Mouse (Mus musculus): Measurements from ENCODE around the gene Gm49325. TPM values are rescaled to one million over a fixed set of nuclear protein-coding genes. Genes with fewer than 3 reads are reported as not detected.

The Gm49325 gene
- total RNA-seq, 1 experiment = 5.4 TPM

DNA sequence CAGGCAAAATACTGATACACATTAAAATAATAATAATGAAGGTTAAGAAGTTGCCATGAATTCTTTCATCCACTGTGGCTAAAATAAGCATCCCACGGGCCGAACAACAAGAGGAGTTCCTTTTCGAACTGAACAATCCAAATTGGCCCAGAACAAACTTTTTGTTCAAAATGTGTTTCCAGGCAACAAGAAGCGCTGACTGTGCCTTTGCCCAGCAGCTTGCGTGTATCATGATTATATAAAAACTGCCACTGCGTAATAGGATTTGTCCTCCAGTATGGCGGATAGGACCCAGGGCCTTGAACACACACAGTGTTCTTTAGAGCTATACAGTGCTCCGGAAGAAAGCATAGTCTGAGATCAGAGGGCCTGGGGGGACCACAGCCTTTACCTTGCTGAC, 2.6 kb downstream of the Gm49325 start:
- no peaks in the 10 kb centered on the region for H3K9me3 ChIP-seq (ENCODE audit: control insufficient read depth, insufficient read depth, low read depth, low read length)
- TF ChIP-seq ZC3H11A (IDR thresholded peaks at IDR 0.05; ENCODE audit: borderline replicate concordance, low read depth, low read length) (no peak), ZNF384 (IDR thresholded peaks at IDR 0.05; ENCODE audit: low read depth, low read length) (no peak), MAFK (IDR thresholded peaks at IDR 0.05; ENCODE audit: insufficient read depth, low read depth, low read length) (no peak), HCFC1 (IDR thresholded peaks at IDR 0.05; ENCODE audit: borderline replicate concordance, insufficient read depth, low read length) (no peak), CHD2 (IDR thresholded peaks at IDR 0.05; ENCODE audit: low read depth, low read length) (no peak)
- peaks cover 2 to 40% of the 10 kb centered on the region in 2 experiments; a peak in 3 of 4 replicates for H3K4me1 ChIP-seq (ENCODE audit: control insufficient read depth in 2 of 2, insufficient read depth in 2 of 2, low read length in 2 of 2, poor library complexity in 1 of 2)
- in situ Hi-C loops (cut with MboI; ENCODE audit: low sequenced_read_pairs in 2 of 2, unreplicated experiment in 2 of 2) = no loop called here
- DNase-seq (ENCODE audit: low read depth, low spot score) = no peak
- H3K36me3 ChIP-seq (ENCODE audit: control insufficient read depth, insufficient read depth, low read length, poor library complexity, severe bottlenecking) = peaks cover 31% of the 10 kb centered on the region
- H3K9ac ChIP-seq (ENCODE audit: insufficient read depth, low read depth, low read length, poor library complexity, severe bottlenecking) = no peak overlapping the region; the same call in 1 of the 2 replicates
- H3K27ac ChIP-seq (ENCODE audit: insufficient read depth, low read depth, low read length, poor library complexity, severe bottlenecking) = no peak overlapping the region
- H3K4me3 ChIP-seq (ENCODE audit: insufficient read depth in 1 of 2, low read depth in 1 of 2, low read length in 2 of 2, poor library complexity in 1 of 2, severe bottlenecking in 1 of 2) = no peak overlapping the region

- peak overlapping the region; percentile 17; the same call in 1 of the 2 replicates for H3K27ac ChIP-seq (ENCODE audit: insufficient read depth, low read depth, low read length, poor library complexity, severe bottlenecking)
- no peak overlapping the region for H3K4me3 ChIP-seq (ENCODE audit: insufficient read depth in 1 of 2, low read depth in 1 of 2, low read length in 2 of 2, poor library complexity in 1 of 2, severe bottlenecking in 1 of 2)
- H3K9ac ChIP-seq (ENCODE audit: insufficient read depth, low read depth, low read length, poor library complexity, severe bottlenecking) = no peak overlapping the region
- DNase-seq (ENCODE audit: low read depth, low spot score) = no peak
- H3K9me3 ChIP-seq (ENCODE audit: control insufficient read depth, insufficient read depth, low read depth, low read length) = no peaks in the 10 kb centered on the region
- in situ Hi-C loops (cut with MboI; ENCODE audit: low sequenced_read_pairs in 2 of 2, unreplicated experiment in 2 of 2) = no loop called here
- H3K36me3 ChIP-seq (ENCODE audit: control insufficient read depth, insufficient read depth, low read length, poor library complexity, severe bottlenecking) = peaks cover 39% of the 10 kb centered on the region
- H3K4me1 ChIP-seq (ENCODE audit: control insufficient read depth in 2 of 2, insufficient read depth in 2 of 2, low read length in 2 of 2, poor library complexity in 1 of 2) = peaks cover 0 to 25% of the 10 kb centered on the region in 2 experiments; a peak in 3 of 4 replicates
- TF ChIP-seq MAFK (IDR thresholded peaks at IDR 0.05; ENCODE audit: insufficient read depth, low read depth, low read length) = no peak
These were observed 4.4 kb downstream of the Gm49325 start for GRCm38 (mm10) chr10:77610221-77610961.

DNA sequence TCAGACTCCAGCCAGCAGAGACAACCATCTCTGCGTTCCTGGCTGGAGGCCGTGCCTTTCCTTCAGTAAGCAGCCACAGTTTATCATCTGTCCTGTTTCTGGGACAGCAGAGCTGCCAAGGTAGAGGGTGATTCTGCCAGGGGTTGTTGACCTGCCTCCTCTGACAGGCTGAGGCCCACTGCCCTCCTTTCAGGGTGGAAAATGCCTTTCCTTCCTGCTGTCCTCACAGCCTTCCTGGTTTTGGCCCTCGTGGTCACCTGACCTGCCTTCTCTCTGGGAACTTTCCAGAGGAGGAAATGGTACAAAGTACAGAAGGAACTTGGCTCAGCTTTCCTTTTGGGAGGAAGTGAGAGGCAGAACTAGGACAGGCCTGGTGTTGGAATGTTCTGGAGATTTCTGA, 7.4 kb downstream of the Gm49325 start:
- DNase-seq (ENCODE audit: low read depth, low spot score) = no peak
- no peak overlapping the region for H3K4me3 ChIP-seq (ENCODE audit: insufficient read depth in 1 of 2, low read depth in 1 of 2, low read length in 2 of 2, poor library complexity in 1 of 2, severe bottlenecking in 1 of 2)
- H3K4me1 ChIP-seq (ENCODE audit: control insufficient read depth in 2 of 2, insufficient read depth in 2 of 2, low read length in 2 of 2, poor library complexity in 1 of 2) = peaks cover 0 to 16% of the 10 kb centered on the region in 2 experiments; a peak in 3 of 4 replicates
- no peaks in the 10 kb centered on the region for H3K9me3 ChIP-seq (ENCODE audit: control insufficient read depth, insufficient read depth, low read depth, low read length)
- in situ Hi-C loops (cut with MboI; ENCODE audit: low sequenced_read_pairs in 2 of 2, unreplicated experiment in 2 of 2) = no loop called here
- no peak for TF ChIP-seq ZNF384 (IDR thresholded peaks at IDR 0.05; ENCODE audit: low read depth, low read length)
- no peak for TF ChIP-seq CHD2 (IDR thresholded peaks at IDR 0.05; ENCODE audit: low read depth, low read length)
- TF ChIP-seq ZC3H11A (IDR thresholded peaks at IDR 0.05; ENCODE audit: borderline replicate concordance, low read depth, low read length) = no peak
- no peak for TF ChIP-seq MAFK (IDR thresholded peaks at IDR 0.05; ENCODE audit: insufficient read depth, low read depth, low read length)
- no peak for TF ChIP-seq HCFC1 (IDR thresholded peaks at IDR 0.05; ENCODE audit: borderline replicate concordance, insufficient read depth, low read length)
- H3K27ac ChIP-seq (ENCODE audit: insufficient read depth, low read depth, low read length, poor library complexity, severe bottlenecking) = no peak overlapping the region
- no peak overlapping the region for H3K9ac ChIP-seq (ENCODE audit: insufficient read depth, low read depth, low read length, poor library complexity, severe bottlenecking)
- peaks cover 55% of the 10 kb centered on the region for H3K36me3 ChIP-seq (ENCODE audit: control insufficient read depth, insufficient read depth, low read length, poor library complexity, severe bottlenecking)

DNA sequence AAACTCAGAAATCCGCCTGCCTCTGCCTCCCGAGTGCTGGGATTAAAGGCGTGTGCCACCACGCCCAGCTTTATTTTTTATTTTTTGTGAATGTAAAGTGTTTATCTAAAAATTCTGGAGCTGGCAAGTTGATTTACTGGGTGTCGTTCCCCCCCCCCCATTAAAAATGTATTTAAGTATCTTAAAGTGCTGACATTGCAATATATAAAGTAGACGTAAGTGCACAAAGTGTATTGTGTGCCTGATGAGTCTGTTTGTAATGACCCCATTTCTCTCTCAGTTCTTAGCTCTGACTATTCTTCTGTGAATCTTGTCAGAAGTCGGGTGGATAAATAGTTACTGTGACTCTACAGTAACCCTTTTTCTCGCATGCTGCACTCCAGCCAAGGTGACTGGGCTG, 9.7 kb downstream of the Gm49325 start:
- peaks cover 42% of the 10 kb centered on the region for H3K36me3 ChIP-seq (ENCODE audit: control insufficient read depth, insufficient read depth, low read length, poor library complexity, severe bottlenecking)
- in situ Hi-C loops (cut with MboI; ENCODE audit: low sequenced_read_pairs in 2 of 2, unreplicated experiment in 2 of 2) = no loop called here

More for the DNA sequence above, 9.7 kb downstream of the Gm49325 start:
- TF ChIP-seq ZC3H11A (IDR thresholded peaks at IDR 0.05; ENCODE audit: borderline replicate concordance, low read depth, low read length) (no peak), MAFK (IDR thresholded peaks at IDR 0.05; ENCODE audit: insufficient read depth, low read depth, low read length) (peak; percentile 89), CHD2 (IDR thresholded peaks at IDR 0.05; ENCODE audit: low read depth, low read length) (no peak), HCFC1 (IDR thresholded peaks at IDR 0.05; ENCODE audit: borderline replicate concordance, insufficient read depth, low read length) (no peak), ZNF384 (IDR thresholded peaks at IDR 0.05; ENCODE audit: low read depth, low read length) (no peak)
- no peaks in the 10 kb centered on the region for H3K9me3 ChIP-seq (ENCODE audit: control insufficient read depth, insufficient read depth, low read depth, low read length)
- H3K4me1 ChIP-seq (ENCODE audit: control insufficient read depth in 2 of 2, insufficient read depth in 2 of 2, low read length in 2 of 2, poor library complexity in 1 of 2) = peaks cover 0 to 3% of the 10 kb centered on the region in 2 experiments; a peak in 3 of 4 replicates
- no peak overlapping the region for H3K27ac ChIP-seq (ENCODE audit: insufficient read depth, low read depth, low read length, poor library complexity, severe bottlenecking)
- no peak overlapping the region for H3K9ac ChIP-seq (ENCODE audit: insufficient read depth, low read depth, low read length, poor library complexity, severe bottlenecking)
- DNase-seq (ENCODE audit: low read depth, low spot score) = no peak
- H3K4me3 ChIP-seq (ENCODE audit: insufficient read depth in 1 of 2, low read depth in 1 of 2, low read length in 2 of 2, poor library complexity in 1 of 2, severe bottlenecking in 1 of 2) = no peak overlapping the region

Data from ES-E14 (cell line).